ENCODE assay signal across 7 mouse cellular contexts in genomic region chr8:84237542-84238229, GRCm38 (mm10). TPM values are rescaled to one million over a fixed set of nuclear protein-coding genes. Genes with fewer than 3 reads are reported as not detected.
DNase-seq lines count a peak whose midpoint lies in the region; ATAC-seq and TF ChIP-seq lines count a peak whose summit lies in the region.

No protein-coding gene starts in this region.

- peak overlapping the region; percentile 74 for H3K4me3 ChIP-seq in E14TG2a.4 (replicated peaks; ENCODE audit: low read length)
- peak overlapping the region; percentile 66 for H3K4me3 ChIP-seq in heart, embryonic 12.5 days
- peak overlapping the region; percentile 61 for H3K4me3 ChIP-seq in liver, embryonic 12.5 days
- peak overlapping the region; percentile 46 for H3K4me3 ChIP-seq in neural tube, embryonic 14.5 days (ENCODE audit: low read depth, low read length)

- H3K27me3 ChIP-seq in E14TG2a.4 (ENCODE audit: insufficient read depth, low read length): no peaks in the 10 kb centered on the region
- H3K27me3 ChIP-seq in heart, embryonic 12.5 days (replicated peaks): no peaks in the 10 kb centered on the region
- no peaks in the 10 kb centered on the region for H3K27me3 ChIP-seq in liver, embryonic 12.5 days (replicated peaks)
- no peaks in the 10 kb centered on the region for H3K27me3 ChIP-seq in neural tube, embryonic 14.5 days (ENCODE audit: control insufficient read depth, insufficient read depth, low read length)

- peaks cover 58% of the 10 kb centered on the region for H3K4me1 ChIP-seq in E14TG2a.4 (replicated peaks; ENCODE audit: low read depth, low read length)
- H3K4me1 ChIP-seq in heart, embryonic 12.5 days (replicated peaks): peaks cover 35% of the 10 kb centered on the region
- peaks cover 22% of the 10 kb centered on the region for H3K4me1 ChIP-seq in liver, embryonic 12.5 days
- peaks cover 18% of the 10 kb centered on the region for H3K4me1 ChIP-seq in neural tube, embryonic 14.5 days (ENCODE audit: control insufficient read depth, insufficient read depth, low read length)

- no peak for ATAC-seq in heart, embryonic 12.5 days (ENCODE audit: insufficient number of reproducible peaks, low FRiP score)
- no peak for ATAC-seq in liver, embryonic 12.5 days
- ATAC-seq in neural tube, embryonic 14.5 days (ENCODE audit: low read depth): peak; percentile 32

- no peaks in the 10 kb centered on the region for H3K9me3 ChIP-seq in E14TG2a.4 (ENCODE audit: low read length)
- no peaks in the 10 kb centered on the region for H3K9me3 ChIP-seq in heart, embryonic 12.5 days (replicated peaks)
- H3K9me3 ChIP-seq in liver, embryonic 12.5 days (replicated peaks): no peaks in the 10 kb centered on the region
- no peaks in the 10 kb centered on the region for H3K9me3 ChIP-seq in neural tube, embryonic 14.5 days (ENCODE audit: control insufficient read depth, low read length)

- H3K36me3 ChIP-seq in E14TG2a.4 (ENCODE audit: insufficient read depth, low read length): peaks cover 29% of the 10 kb centered on the region
- peaks cover 18% of the 10 kb centered on the region for H3K36me3 ChIP-seq in heart, embryonic 12.5 days
- no peaks in the 10 kb centered on the region for H3K36me3 ChIP-seq in liver, embryonic 12.5 days
- peaks cover 17% of the 10 kb centered on the region; the same call in 1 of the 2 replicates for H3K36me3 ChIP-seq in neural tube, embryonic 14.5 days (ENCODE audit: control insufficient read depth, insufficient read depth, low read length)

- peak overlapping the region; percentile 64; the same call in 1 of the 2 replicates for H3K27ac ChIP-seq in heart, embryonic 12.5 days (ENCODE audit: poor library complexity, severe bottlenecking)
- H3K27ac ChIP-seq in liver, embryonic 12.5 days: peak overlapping the region; percentile 64
- H3K27ac ChIP-seq in neural tube, embryonic 14.5 days (ENCODE audit: low read depth, low read length): peak overlapping the region; percentile 87

- 14% methylated on average over 19 of the region's 19 CpGs for WGBS in heart, embryonic 12.5 days
- 14% methylated on average over 19 of the region's 19 CpGs for WGBS in liver, embryonic 12.5 days (ENCODE audit: insufficient replicate concordance)
- WGBS in neural tube, embryonic 14.5 days: 19% methylated on average over 19 of the region's 19 CpGs

- no peak for TF ChIP-seq CTCF in E14TG2a.4 (conservative IDR thresholded peaks at IDR 0.05; ENCODE audit: low read length)

- H3K4me2 ChIP-seq in heart, embryonic 12.5 days: peak overlapping the region; percentile 80
- H3K4me2 ChIP-seq in liver, embryonic 12.5 days: peak overlapping the region; percentile 96
- H3K4me2 ChIP-seq in neural tube, embryonic 14.5 days (ENCODE audit: low read depth, low read length): peak overlapping the region; percentile 69

- H3K9ac ChIP-seq in heart, embryonic 12.5 days: peak overlapping the region; percentile 74
- peak overlapping the region; percentile 56 for H3K9ac ChIP-seq in liver, embryonic 12.5 days
- H3K9ac ChIP-seq in neural tube, embryonic 14.5 days (replicated peaks; ENCODE audit: low read depth, low read length): peak overlapping the region; percentile 65

- DNase-seq in NIH3T3 (ENCODE audit: low read depth): peak; percentile 33
- no peak for DNase-seq in Muller cell, postnatal 12 days (ENCODE audit: inconsistent ontology term)
- DNase-seq in gastrocnemius, adult 18-20 months (ENCODE audit: low spot score): no peak

RNA-seq across cellular contexts. Expression of gene Zswim4, which starts 0.8 kb away (rescaled TPM):
- polyA plus RNA-seq in heart, embryonic 12.5 days (2016; fragmentation: Nextera tagmentation; extraction: Ambion mirVana): 12.9 and 13.7 TPM in 2 replicates
- 3.6 and 5.0 TPM in 2 replicates for polyA plus RNA-seq in liver, embryonic 12.5 days (2016; fragmentation: Nextera tagmentation; extraction: Ambion mirVana)
- polyA plus RNA-seq in neural tube, embryonic 14.5 days (2014; fragmentation: Nextera tagmentation; extraction: Ambion mirVana): 12.9 and 20.5 TPM in 2 replicates
- total RNA-seq in gastrocnemius, adult 18-20 months (2021): 1 to 10 TPM; 6.6 to 7.2 TPM

RNA-seq across cellular contexts. Expression of gene D8Ertd738e, which starts 11.8 kb away (rescaled TPM):
- 281 and 286 TPM in 2 replicates for polyA plus RNA-seq in heart, embryonic 12.5 days (2016; fragmentation: Nextera tagmentation; extraction: Ambion mirVana)
- polyA plus RNA-seq in liver, embryonic 12.5 days (2016; fragmentation: Nextera tagmentation; extraction: Ambion mirVana): 249 and 259 TPM in 2 replicates
- polyA plus RNA-seq in neural tube, embryonic 14.5 days (2014; fragmentation: Nextera tagmentation; extraction: Ambion mirVana): 265 and 294 TPM in 2 replicates
- 100 to 1,000 TPM; 185 to 187 TPM for total RNA-seq in gastrocnemius, adult 18-20 months (2021)

RNA-seq across cellular contexts. Expression of gene Mri1, which starts 19.4 kb away (rescaled TPM):
- 48.2 and 50.9 TPM in 2 replicates for polyA plus RNA-seq in heart, embryonic 12.5 days (2016; fragmentation: Nextera tagmentation; extraction: Ambion mirVana)
- polyA plus RNA-seq in liver, embryonic 12.5 days (2016; fragmentation: Nextera tagmentation; extraction: Ambion mirVana): 55.4 and 63.1 TPM in 2 replicates
- polyA plus RNA-seq in neural tube, embryonic 14.5 days (2014; fragmentation: Nextera tagmentation; extraction: Ambion mirVana): 51.3 and 51.7 TPM in 2 replicates
- 10 to 100 TPM; 13.8 to 19.7 TPM for total RNA-seq in gastrocnemius, adult 18-20 months (2021)

RNA-seq across cellular contexts. Expression of gene Ccdc130, which starts 32.5 kb away (rescaled TPM):
- 15.8 and 16.1 TPM in 2 replicates for polyA plus RNA-seq in heart, embryonic 12.5 days (2016; fragmentation: Nextera tagmentation; extraction: Ambion mirVana)
- 9.5 and 10.4 TPM in 2 replicates for polyA plus RNA-seq in liver, embryonic 12.5 days (2016; fragmentation: Nextera tagmentation; extraction: Ambion mirVana)
- polyA plus RNA-seq in neural tube, embryonic 14.5 days (2014; fragmentation: Nextera tagmentation; extraction: Ambion mirVana): 22.5 and 28.8 TPM in 2 replicates
- 1 to 10 TPM; 7.3 to 9.4 TPM for total RNA-seq in gastrocnemius, adult 18-20 months (2021)

RNA-seq across cellular contexts. Expression of gene Nanos3, which starts 52.7 kb away (rescaled TPM):
- polyA plus RNA-seq in heart, embryonic 12.5 days (2016; fragmentation: Nextera tagmentation; extraction: Ambion mirVana): 1.7 and 3.0 TPM in 2 replicates
- 0.61 and 1.3 TPM in 2 replicates for polyA plus RNA-seq in liver, embryonic 12.5 days (2016; fragmentation: Nextera tagmentation; extraction: Ambion mirVana)
- 12.4 and 12.5 TPM in 2 replicates for polyA plus RNA-seq in neural tube, embryonic 14.5 days (2014; fragmentation: Nextera tagmentation; extraction: Ambion mirVana)
- total RNA-seq in gastrocnemius, adult 18-20 months (2021): under 1 TPM in 1 of 2 experiments, not detected in 1; 0.82 TPM
